Mouse (Mus musculus) thymus, adult 18-20 months (tissue): ENCODE data around the gene Tln2.

ENCODE experiments used
- DNase-seq, 2 experiments: peaks; one replicate each; pipeline ENCODE4 v3.0.0; 2022; ENCODE audit warnings: mixed read lengths in 2 of 2

Tln2 gene

DNA sequence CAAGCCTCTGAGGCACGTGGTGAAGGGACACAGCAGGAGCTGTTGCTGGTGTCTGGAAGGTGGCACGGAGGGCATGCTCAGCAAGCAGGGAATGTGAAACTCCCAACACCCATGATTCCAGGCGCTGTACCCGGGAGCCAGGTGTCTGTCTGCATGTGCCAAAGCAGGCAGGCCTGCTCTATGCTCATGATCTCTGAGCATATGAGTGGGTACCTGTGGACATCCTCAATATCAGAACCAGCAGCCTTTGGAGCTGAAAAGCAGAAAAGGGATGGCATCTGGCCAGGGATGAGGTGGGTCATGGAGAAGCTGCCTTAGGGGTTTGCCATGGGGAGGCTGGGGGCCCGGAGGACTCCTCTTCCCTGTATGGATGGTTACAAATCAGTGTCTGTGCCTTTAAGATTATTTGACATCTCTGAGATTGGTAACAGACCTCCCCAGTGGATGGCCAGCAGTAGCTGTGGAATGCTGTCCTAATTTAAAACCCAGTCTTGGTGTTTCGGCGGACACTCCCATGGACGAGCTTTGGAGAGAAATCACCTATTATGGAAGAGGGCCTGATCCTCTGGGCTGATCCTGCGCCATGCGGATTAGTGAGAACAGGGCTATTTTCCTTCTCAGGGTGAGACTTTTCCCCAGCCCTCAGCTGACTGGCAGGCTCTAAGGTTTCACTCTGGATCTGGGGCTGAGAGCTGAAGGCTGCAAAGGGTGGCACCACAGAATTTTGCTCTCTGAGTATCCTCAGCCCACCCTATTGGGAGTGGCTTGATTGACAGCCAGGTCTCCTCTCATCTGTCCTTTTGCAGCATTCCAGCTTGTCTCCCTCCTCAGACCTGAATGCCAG, 367.8 kb downstream of the Tln2 start:
- no peak for DNase-seq

DNA sequence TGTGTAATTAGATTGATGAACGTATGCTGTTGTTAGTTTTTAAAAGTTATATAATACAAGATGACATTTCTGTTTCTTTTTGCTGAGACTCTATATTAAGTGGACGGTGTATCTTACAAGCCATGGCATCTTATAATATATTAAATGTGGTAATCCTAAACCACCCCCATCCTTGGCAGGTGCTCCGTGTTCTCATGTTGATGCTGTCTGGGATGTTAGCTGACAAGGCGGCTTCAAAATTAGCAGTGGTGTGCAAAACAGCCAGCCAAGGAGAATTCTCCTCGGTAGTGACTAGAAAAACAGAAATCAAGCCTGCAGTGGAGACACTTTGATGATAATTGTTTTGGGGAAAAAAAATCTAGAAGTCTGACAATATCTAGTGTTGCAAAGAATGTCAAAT, 371.8 kb downstream of the Tln2 start:
- no peak for DNase-seq

DNA sequence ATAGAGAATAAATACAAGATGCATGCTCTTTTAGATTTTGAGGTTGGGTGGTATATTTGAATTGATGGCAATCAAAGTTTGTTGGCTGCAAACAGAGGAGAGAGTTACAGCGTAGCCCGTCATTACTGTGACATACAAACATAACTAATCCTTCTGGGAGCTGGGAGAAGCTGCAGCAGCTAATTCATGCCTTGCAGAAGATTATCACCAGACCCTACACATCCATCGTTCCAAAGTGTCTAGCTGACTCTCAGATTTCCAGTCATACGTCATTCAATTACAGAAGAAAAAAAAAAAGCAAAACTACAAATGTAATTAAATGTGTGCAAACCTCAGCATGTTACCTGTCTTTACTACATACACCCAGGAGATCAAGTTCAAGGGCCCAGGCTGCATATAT, 372.3 kb downstream of the Tln2 start:
- DNase-seq: no peak

DNA sequence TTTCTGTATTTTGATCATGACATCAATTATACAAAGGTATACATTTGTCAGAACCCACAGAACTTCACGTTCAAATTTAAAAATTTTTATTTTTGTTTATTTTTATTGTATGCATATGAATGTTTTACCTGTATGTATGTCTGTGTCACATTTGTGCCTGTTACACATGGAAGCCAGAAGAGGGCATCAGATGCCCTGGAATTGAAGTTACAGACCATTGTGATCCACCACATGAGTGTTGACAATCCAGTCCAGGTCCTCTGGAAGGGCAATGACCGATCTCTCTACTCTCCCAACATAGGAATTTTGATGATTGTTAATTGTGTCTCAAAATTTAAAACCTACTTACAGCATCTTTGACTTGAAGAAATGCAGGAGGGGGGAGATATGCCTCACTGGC, 374.9 kb downstream of the Tln2 start:
- DNase-seq: no peak

DNA sequence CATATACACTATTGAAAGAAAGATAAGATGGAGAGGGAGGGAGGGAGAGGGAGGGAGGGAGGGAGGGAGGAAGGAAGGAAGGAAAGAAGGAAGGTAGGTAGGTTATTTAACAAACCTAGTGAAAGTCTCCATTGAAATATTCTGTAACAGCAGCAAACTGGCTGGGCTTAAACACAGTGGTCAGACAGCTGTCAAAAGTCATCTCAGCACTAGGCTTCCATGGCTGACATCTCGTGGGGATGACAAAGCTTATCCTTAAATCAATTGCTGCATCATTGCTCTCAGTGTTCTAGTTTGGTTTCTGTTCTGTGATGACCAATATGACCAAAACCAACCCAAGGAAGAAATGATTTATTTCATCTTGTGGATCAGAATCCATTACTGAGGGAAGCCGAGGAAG, 376.0 kb downstream of the Tln2 start:
- DNase-seq: no peak

DNA sequence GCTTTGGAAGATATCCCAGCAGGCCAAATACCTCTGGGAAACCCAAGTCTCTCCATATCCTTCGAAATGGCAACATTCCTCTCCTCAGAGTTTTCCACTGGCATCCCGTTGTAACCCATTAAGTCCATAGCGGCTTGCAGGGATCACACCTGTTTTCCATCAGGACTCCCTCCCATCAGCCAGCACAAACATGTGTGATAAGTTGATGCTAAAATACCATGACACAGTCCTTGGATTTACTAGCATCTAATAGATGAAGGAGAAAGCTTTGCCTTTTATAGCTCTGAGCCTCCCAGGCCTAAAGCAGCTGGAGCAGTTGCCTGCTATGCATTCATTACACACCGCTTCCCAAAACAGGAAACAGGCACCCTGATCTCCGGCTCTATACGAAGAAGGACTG, 377.5 kb downstream of the Tln2 start:
- no peak for DNase-seq

DNA sequence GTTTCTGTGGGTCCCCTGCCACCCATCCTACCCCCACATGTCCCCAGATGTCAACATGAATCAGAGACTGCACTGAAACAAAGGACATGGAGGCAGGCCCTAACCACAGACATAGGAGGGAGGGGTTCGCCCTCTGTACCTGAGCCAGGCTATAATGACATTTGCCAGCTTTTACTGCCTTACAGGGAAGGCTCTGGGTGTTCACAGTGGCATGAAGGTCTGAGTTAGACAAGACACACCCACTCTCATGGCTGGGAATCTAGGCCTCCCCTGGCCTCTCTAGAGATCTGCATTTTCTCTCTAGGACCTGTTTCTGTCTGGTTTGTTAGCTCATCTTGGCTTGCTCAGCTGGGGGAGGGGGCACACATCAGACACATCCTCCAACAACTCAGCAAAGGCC, 380.8 kb downstream of the Tln2 start:
- DNase-seq: no peak

DNA sequence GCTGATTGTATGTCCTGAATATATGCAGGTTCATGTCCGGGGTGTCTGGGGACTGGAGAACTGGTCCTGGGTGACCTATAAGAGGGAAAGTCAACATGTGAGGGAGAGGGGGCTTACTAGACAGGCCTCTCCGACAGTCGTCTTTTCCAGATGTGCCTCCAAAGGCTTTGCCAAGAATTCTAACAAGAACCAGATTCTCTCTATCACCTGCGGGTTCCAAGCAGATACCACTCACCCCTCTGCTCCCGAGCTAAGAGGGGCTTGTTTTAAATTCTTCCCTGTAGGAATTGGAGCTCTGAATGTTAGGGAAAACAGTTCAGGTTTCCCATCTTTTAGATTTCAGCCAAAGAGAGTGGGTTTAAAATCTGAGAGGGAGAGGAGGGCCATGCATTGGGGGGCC, 381.3 kb downstream of the Tln2 start:
- no peak for DNase-seq

DNA sequence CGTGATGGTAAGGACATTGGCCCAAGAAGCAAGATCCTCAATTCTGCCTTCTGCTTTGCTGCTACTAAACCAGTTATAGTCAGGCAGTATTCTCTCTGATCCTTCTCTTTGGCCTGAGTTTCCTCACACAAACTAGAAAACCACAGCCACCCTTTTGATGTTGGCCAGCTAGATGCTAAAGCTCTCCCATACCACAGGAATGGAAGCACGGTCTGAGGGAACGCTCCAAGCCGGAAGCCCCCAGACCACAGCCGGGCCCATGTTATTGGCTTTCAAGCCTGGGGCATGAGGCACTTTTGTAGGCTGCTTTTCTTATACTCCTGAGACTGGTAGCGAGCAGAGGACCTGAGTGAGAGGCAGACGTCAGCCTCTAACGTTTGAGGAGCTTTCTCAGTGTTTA, 383.4 kb downstream of the Tln2 start:
- no peak for DNase-seq

DNA sequence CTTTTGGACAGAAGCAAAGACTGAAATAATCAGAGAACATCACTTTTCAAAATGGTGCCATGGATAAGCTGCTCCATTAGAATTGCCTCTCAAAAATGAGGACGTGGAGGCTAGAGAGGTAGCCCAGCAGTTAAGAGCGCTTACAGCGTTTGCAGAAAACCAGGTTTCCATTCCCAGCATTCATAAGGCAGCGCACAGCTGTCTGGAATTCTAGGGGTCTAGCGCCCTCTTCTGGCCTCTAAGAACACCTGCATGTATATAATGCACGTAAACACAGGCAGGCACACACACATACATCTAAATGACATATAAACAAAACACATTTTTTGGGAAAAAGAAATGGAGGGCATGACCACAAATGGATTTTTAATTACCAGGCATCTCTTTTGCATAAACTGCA, 385.7 kb downstream of the Tln2 start:
- no peak for DNase-seq

DNA sequence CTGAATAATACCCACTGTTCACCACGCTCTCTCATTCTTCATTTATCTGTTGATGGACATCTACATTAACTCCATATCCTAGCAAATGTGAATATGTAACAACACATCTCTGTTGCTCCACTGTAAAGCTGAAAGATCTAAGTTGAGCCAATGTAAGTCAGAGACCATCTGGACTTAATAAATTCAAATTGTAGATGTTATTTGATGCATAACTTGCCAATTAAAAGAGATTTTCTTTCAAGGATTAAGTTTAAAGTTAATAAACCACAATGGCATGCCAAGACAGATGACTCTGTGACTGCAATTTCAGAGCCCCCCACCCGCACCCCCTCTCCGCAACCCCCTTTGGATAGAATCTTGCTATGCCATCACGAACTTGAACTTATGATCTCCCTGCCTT, 386.3 kb downstream of the Tln2 start:
- DNase-seq: no peak

DNA sequence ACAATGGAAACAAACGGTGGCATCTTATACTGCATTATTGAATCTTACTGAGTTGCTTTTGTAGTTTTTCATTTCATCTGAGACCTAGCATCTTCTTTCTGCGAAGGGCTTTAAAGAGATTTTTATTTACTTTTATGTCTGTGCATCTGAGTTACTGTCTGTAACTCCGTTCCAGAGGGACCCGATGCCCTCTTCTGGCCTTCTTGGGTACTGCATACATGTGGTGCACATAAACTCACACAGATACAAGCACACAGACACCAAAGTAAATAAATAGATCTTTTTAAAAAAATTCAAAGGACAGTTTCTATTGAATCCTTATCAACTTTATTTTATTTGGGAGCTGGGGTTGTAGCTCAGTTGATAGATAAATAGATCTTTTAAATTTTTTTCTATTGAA, 388.1 kb downstream of the Tln2 start:
- DNase-seq: no peak

DNA sequence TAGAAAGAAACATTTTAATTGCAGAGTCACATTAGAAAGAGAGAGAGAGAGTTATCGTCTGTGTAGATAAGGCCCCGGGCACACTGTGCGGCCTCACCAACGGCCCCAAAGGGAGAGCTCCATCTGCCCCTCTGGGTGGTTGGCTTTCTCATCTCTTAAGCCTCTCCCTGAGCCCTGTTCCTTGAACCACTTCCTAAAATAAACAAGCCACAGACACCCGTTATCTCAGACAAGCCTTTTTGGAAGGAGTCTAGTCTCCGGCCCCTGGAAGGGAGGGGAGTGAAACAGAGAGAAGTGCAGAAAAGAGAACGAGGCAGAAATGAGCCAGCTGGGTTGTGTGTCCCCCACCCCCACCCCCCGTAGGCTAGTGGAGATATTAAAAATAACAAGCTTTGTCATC, 388.7 kb downstream of the Tln2 start:
- DNase-seq: no peak

DNA sequence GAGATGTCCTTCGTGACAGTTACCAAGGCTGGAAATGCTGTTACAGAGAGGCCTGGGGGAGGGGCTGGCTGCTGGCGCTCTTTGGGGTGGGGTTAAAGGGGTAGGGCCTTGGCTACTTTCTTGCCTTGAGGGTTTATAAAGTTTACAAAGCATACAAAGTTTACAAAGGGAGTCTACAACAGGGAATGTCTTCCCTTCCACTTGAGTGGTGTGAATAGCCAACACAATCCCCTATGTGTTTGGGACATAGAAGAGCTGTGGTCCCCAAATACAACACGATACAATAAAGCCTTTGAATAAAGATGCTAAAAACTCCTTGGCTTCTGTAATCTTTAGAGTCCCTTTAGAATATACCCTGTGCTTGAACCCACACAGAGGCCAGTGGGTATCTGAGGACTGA, 389.5 kb downstream of the Tln2 start:
- DNase-seq: no peak
